Mouse (Mus musculus) brain, embryonic 14.5 days (tissue): ENCODE results near the gene Tsc22d1.

Source experiments
- CTCF ChIP-seq: fragments of 200-500 bp; IDR thresholded peaks from 2 replicates; pipeline ENCODE4 v1.5.1; 2012; ENCODE audit warnings: inconsistent platforms, mild to moderate bottlenecking, moderate library complexity, borderline replicate concordance; ENCODE audit not compliant: insufficient read depth, insufficient read length; ENCODE audit errors: extremely low read depth
- POLR2A ChIP-seq: fragments of 200-500 bp; IDR thresholded peaks from 2 replicates; pipeline ENCODE4 v1.6.1; 2012; ENCODE audit warnings: mild to moderate bottlenecking, inconsistent platforms, borderline replicate concordance; ENCODE audit not compliant: poor library complexity, insufficient read depth, insufficient read length, severe bottlenecking; ENCODE audit errors: extremely low read depth

DNA sequence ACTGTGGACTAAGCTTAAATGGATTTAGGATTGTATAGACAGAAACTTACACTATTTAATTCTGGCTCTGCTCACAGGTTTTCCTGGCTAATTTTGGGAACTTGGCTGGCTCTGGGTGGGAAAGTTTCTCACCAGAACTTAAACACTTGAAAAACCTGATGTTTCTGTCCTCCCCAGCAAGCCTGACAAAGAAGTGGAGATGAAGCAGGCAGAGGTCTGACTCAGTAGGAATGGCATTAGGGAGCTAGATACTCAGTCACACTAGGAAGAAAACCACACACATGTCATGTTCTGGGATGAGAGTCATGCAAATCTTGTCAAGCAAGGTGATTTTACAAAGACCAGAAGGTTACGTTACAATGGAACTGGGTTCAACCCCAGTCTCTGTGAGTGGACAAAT, 120.3 kb downstream of the Tsc22d1 start:
- TF ChIP-seq CTCF (no peak), POLR2A (no peak)
